Mouse (Mus musculus): Measurements from ENCODE around the gene 4930453N24Rik. TPM values are rescaled to one million over a fixed set of nuclear protein-coding genes. Genes with fewer than 3 reads are reported as not detected.

Gene 4930453N24Rik
- polyA plus RNA-seq, 1 experiment from 2014 or later: 18.9 TPM

Other genes starting within 250 kb of the 4930453N24Rik start
- not detected in 2 replicates for gene Csnka2ip, start 168.8 kb downstream of the 4930453N24Rik start, polyA plus RNA-seq (2016; fragmentation: Nextera tagmentation; extraction: Ambion mirVana)
- 6.6 and 7.0 TPM in 2 replicates for gene Zfp654, start 80.5 kb upstream of the 4930453N24Rik start, polyA plus RNA-seq (2016; fragmentation: Nextera tagmentation; extraction: Ambion mirVana)
- gene Cggbp1, start 80.8 kb upstream of the 4930453N24Rik start, polyA plus RNA-seq (2016; fragmentation: Nextera tagmentation; extraction: Ambion mirVana): 63.7 and 67.6 TPM in 2 replicates